Mouse (Mus musculus): ENCODE results near the gene Ppp1r12a. TPM values are rescaled to one million over a fixed set of nuclear protein-coding genes. Genes with fewer than 3 reads are reported as not detected.

The Ppp1r12a gene
- total RNA-seq, 2 experiments from 2014 or later = 64.2 to 131 TPM

DNA sequence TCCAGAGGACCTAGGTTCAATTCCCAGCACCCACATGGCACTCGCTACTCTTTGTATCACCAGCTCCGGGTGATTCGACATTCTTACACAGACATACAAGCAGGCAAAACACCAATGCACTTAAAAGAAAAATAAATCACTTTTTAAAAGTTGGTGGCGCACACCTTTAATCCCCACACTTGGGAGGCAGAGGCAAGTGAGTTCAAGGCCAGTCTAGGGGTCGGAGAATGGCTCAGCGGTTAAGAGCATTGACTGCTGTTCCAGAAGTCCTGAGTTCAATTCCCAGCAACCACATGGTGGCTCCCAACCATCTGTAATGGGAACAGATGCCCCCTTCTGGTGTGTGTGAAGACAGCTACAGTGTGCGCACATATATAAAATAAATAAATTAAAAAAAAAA, 153.2 kb downstream of the Ppp1r12a start:
- ATAC-seq (replicated peaks; ENCODE audit: low FRiP score, low TSS enrichment, poor library complexity, severe bottlenecking) = no peak

DNA sequence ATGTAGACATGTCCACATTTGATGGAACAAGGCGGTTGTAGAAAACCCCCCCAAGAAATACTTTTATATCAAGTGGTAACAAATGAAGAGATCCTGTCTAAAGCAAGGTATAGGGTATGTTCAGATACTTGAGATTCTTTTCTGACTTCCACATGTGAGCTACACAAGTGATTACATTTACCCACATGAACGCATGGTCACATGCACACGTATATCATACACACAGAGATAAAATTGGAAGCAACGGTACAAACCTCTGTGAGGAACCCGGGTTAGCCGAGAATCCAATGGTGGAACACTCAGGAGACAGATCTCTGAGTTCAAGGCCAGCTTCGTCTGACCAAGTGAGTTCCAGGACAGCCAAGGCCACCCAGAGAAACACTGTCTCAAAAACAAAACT, 166.4 kb downstream of the Ppp1r12a start:
- no peak for ATAC-seq (replicated peaks; ENCODE audit: low FRiP score, low TSS enrichment, poor library complexity, severe bottlenecking)

DNA sequence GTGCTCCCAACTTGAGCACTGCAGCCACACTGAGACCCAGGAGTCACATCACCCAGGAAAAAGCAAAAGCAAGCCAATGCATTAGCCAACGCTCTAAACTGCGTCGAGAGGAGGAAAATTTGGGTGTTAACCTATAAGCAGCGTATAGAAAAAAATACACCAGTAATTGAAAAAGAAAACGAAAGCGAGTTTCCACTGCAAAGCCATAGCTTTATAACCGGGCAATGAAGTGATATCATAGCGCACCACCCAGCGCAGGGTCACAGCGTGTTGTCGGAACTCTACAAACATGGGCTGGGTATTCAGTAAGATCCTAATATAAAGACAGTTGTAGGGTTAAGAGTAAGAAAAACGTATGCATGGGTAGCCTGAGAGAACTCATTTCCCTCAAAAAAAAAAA, 167.0 kb downstream of the Ppp1r12a start:
- ATAC-seq (replicated peaks; ENCODE audit: low FRiP score, low TSS enrichment, poor library complexity, severe bottlenecking) = no peak

DNA sequence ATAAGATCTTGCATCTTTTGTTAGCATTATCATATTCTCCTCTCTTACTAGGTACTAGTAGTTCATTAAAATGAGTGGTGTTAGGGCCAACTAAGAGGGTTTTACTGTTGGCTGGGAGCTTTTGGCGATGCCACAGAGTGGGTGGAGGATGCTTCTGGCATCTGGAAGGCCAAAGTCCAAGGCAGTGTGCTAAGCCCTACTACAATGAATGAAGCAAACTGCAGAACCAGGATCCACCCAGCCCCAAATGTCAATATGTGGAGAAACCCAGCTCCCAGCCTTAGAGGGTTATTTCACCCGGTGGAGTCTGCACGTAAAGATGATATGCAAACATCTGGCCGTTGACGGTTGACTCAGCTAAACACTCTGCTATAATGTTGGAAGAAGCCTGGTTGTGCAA, 167.8 kb downstream of the Ppp1r12a start:
- ATAC-seq (replicated peaks; ENCODE audit: low FRiP score, low TSS enrichment, poor library complexity, severe bottlenecking) = no peak

DNA sequence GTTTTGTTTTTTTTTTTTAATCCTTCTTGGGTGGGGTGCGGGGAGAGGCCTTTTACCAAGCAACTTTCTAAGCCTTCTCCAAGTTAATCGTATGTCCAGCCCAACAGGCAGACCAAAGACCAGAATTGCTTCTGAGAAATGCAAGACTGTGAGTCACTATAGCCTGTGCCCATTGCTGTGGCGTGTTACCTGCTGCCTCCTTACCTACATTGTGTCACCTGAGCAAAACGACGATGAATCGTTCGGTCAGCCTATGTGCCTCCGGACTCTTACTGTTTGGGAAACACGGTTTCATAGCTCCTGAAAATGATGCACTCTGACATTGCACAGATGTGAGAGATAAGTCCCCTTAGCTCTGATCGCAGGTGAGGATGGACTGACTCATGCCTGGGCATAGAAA, 169.0 kb downstream of the Ppp1r12a start:
- ATAC-seq (replicated peaks; ENCODE audit: low FRiP score, low TSS enrichment, poor library complexity, severe bottlenecking) = no peak

DNA sequence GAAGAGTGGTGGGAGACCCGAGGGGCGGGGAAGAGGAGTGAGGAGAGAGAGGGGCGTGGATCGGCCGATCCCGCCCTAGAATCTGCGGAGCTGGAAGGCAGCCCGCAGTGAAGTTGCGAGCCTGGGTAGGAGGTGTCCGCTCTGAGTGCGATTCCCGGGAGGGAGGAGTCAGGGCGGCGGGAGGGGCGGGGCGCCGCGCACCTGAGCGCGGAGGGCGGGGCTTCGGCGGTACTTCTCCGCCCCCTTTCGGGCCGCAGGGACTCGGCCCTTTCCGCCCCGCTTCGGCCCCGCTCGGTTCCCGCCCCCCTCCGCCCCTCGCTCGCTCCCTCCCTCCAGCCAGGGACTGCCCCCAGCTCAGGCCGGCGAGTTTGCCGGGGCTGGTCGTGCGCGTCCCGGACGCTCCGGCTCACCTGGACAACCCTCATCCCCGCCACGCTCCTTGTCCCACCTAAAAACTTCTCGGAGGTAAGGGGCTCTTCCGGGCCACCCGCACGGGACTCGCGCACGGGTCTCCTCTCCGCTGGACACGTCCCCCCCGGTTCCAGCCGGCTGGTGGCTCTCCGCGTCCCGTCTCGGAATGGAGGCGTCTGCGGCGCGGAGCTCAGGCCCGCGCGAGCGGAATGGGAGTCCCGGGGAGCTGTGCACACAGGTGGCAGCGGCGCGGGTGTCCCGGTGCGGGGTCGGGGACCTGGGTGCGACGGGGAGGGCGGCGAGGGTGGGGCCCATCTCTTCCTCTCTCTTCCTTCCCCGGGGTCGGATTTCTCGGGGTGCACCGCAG, 170.0 kb downstream of the Ppp1r12a start, which contains the start of gene Pawr:
Pawr (plus strand) TSS at position 338 of the 778 bp plus-strand sequence.
- peak; percentile 63 for ATAC-seq (replicated peaks; ENCODE audit: low FRiP score, low TSS enrichment, poor library complexity, severe bottlenecking)

DNA sequence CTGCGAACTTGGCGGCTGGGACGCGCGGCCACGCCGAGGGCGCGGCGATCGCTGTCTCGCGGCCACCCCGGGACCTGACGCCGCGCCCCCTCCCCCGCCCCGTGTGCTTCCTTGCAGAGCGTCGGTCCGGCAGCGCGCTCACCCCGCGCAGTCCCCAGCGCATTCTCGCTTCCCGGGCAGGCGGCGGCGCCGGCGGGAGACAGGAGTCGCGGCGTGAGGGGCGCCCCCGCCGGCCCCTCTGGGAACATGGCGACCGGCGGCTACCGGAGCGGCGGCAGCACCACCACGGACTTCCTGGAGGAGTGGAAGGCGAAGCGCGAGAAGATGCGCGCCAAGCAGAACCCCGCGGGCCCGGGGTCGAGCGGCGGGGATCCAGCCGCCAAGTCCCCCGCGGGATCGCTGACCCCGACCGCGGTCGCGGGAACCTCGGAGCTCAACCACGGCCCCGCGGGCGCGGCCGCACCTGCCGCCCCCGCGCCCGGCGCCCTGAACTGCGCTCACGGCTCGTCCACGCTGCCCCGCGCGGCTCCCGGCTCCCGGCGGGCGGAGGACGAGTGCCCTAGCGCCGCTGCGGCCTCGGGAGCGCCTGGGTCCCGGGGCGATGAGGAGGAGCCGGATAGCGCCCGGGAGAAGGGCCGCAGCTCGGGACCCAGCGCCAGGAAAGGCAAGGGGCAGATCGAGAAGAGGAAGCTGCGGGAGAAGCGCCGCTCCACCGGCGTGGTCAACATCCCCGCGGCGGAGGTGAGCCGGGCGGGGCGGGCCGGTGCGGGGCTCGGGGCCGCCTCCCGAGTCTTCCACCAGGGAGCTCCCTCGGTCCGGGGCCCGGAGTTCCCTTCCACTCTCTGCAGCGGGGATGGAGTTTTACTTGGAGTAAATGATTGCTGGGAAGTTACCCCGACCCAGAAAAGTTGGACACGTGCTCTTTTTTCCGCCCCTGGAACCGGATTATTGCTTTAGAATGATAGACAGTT, 170.9 kb downstream of the Ppp1r12a start:
- no peak for ATAC-seq (replicated peaks; ENCODE audit: low FRiP score, low TSS enrichment, poor library complexity, severe bottlenecking)

DNA sequence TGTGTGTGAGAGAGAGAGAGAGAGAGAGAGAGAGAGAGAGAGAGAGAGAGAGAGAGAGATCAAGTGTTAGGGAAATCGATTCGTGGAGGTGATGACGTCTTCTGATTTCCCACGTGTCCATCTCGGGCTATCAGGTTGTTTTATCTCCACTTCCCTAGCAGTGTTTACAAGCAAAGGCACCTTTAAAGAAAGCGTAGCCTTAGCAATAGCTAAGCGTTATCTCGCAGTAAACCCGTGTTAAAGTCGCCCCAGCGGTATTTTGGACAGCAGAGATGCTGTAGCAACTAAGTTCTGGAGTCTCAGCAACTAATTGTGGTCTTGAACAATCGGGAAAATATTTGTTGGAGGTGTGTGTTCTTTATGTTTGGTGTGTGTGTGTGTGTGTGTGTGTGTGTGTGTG, 171.6 kb downstream of the Ppp1r12a start:
- ATAC-seq (replicated peaks; ENCODE audit: low FRiP score, low TSS enrichment, poor library complexity, severe bottlenecking) = no peak

Other genes with a start within 250 kb of the Ppp1r12a start
- gene Pawr, start 169.9 kb downstream of the Ppp1r12a start, total RNA-seq (2014; fragmentation: Nextera tagmentation) = not detected in 2 replicates
- not detected in 2 replicates for gene Pawr, start 169.9 kb downstream of the Ppp1r12a start, total RNA-seq (2017)